Mouse (Mus musculus) hindbrain, embryonic 15.5 days (tissue): Measurements from ENCODE around the gene Nxf1. TPM values are rescaled to one million over a fixed set of nuclear protein-coding genes. Genes with fewer than 3 reads are reported as not detected.

Experiments used
- ATAC-seq: fragments of 200-750 bp; cut with Nextera tagmentation; 2 replicates; pipeline ENCODE4 v1.8.0; 2017; ENCODE audit warnings: low read depth, moderate number of reproducible peaks, moderate TSS enrichment; ENCODE audit not compliant: low FRiP score
- H3K27ac ChIP-seq: fragments of 300-500 bp; sonication (generic); replicated peaks from 2 replicates; pipeline ENCODE4 v1.5.1; 2015; ENCODE audit warnings: mild to moderate bottlenecking, inconsistent platforms
- H3K27me3 ChIP-seq: fragments of 300-500 bp; sonication (generic); 2 replicates; pipeline ENCODE4 v1.6.1; 2015; ENCODE audit warnings: control low read depth, inconsistent platforms
- H3K36me3 ChIP-seq: fragments of 300-500 bp; sonication (generic); 2 replicates; pipeline ENCODE4 v1.6.1; 2015; ENCODE audit warnings: control low read depth, inconsistent platforms
- H3K4me1 ChIP-seq: fragments of 300-500 bp; sonication (generic); replicated peaks from 2 replicates; pipeline ENCODE4 v1.6.1; 2015; ENCODE audit warnings: control low read depth, inconsistent platforms
- H3K4me2 ChIP-seq: fragments of 300-500 bp; sonication (generic); 2 replicates; pipeline ENCODE4 v1.6.1; 2015; ENCODE audit warnings: moderate library complexity, mild to moderate bottlenecking, inconsistent platforms
- H3K4me3 ChIP-seq: fragments of 300-500 bp; sonication (generic); 2 replicates; pipeline ENCODE4 v1.5.1; 2015; ENCODE audit warnings: mild to moderate bottlenecking, inconsistent platforms
- H3K9ac ChIP-seq: fragments of 300-500 bp; sonication (generic); 2 replicates; pipeline ENCODE4 v1.6.1; 2015; ENCODE audit warnings: inconsistent platforms
- H3K9me3 ChIP-seq: fragments of 300-500 bp; sonication (generic); 2 replicates; pipeline ENCODE4 v1.6.1; 2016; ENCODE audit warnings: control low read depth, inconsistent platforms
- WGBS: fragments of 180-500 bp; shearing (Covaris S2); methylation state at CpG from one replicate; pipeline ENCODE4 v1.1.7; 2015; 5-methylcytosine and 5-hydroxymethylcytosine counted together
- polyA plus RNA-seq: library from polyadenylated mRNA; unstranded; fragments of >200 nt; fragmentation: Nextera tagmentation; extraction: Ambion mirVana; gene quantifications from 2 replicates; pipeline ENCODE4 v1.2.1, GENCODE M21; 2015

Nxf1 gene
- polyA plus RNA-seq, 1 experiment from 2014 or later, result 145 TPM

DNA sequence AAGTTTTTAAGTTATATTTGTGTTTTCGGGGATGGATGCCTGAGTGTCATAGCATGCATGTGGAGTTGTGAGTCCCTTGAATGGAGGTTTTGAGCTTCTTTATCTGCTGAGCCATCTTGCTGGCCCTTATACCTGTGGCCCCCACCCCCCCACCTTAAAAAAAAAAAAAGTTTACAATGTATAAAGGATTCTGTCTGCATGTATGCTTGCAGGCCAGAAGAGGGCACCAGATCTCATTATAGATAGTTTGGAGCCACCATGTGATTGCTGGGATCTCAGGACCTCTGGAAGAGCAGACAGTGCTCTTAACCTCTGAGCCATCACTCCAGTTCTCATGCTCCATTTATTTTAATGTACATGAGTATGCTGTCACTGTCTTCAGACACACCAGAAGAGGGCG lies 9.5 kb upstream of the Nxf1 start:
- 82% methylated on average over 2 of the region's 2 CpGs for WGBS
- no peak overlapping the region for H3K9ac ChIP-seq
- H3K4me3 ChIP-seq, result no peak overlapping the region
- no peak overlapping the region for H3K4me2 ChIP-seq
- no peak for ATAC-seq
- H3K36me3 ChIP-seq, result peaks cover 89% of the 10 kb centered on the region
- no peak overlapping the region for H3K27ac ChIP-seq
- peaks cover 11% of the 10 kb centered on the region for H3K4me1 ChIP-seq
- H3K27me3 ChIP-seq, result no peaks in the 10 kb centered on the region
- H3K9me3 ChIP-seq, result no peaks in the 10 kb centered on the region

DNA sequence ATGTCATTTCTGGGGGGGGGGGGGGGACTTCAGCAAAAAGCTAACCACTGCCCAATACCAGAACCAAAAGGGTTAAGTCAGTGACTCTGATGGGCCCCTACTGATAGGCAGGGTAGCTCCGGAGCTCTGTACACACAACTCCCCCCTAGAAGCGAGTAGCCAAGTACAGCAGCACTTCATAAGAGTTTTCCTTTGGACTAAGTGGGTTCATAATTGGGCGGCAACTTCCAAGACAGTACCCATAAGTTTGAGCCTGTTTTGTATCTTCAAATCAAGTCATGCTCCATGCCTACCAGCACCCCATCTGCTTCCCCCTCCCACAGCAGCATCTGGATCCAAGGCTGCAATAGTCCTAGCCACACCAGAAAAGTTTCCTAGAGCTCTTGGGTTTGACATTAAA lies 1.2 kb upstream of the Nxf1 start:
- H3K4me3 ChIP-seq, result peak overlapping the region; percentile 92; the same call in 1 of the 2 replicates
- peaks cover 34% of the 10 kb centered on the region for H3K36me3 ChIP-seq
- peak overlapping the region; percentile 85 for H3K4me2 ChIP-seq
- 79% methylated on average over 3 of the region's 3 CpGs for WGBS
- no peaks in the 10 kb centered on the region for H3K9me3 ChIP-seq
- H3K27ac ChIP-seq, result no peak overlapping the region
- no peaks in the 10 kb centered on the region for H3K27me3 ChIP-seq
- H3K4me1 ChIP-seq, result peaks cover 32% of the 10 kb centered on the region
- no peak for ATAC-seq
- H3K9ac ChIP-seq, result no peak overlapping the region

DNA sequence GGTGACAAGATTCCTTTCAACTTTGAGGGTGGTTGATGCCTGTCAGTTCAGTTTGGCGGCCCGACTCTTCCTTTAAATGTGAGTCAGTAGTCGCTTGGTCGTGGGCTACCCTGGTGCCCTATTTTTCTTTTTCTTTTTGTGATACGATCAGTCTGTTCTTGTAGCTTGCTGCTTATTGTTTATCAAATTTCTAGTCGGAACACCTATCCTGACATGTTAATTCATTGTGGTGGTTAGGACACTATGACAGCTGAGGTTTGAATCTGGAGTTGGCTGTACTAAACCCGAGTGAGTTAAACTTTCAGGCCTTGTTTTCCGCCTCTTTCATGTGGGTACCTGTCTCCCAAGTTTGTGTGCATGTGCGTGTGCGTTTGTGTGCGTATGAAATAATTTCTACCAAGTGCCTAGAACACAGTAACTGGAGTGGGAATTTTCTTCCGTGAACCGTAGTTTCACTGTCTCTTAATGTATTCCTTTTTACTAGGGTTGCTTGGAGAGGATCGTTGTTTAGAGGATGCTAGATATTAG lies 662 bp downstream of the Nxf1 start:
- peak overlapping the region; percentile 90 for H3K27ac ChIP-seq
- H3K4me2 ChIP-seq, result peak overlapping the region; percentile 85
- H3K27me3 ChIP-seq, result no peaks in the 10 kb centered on the region
- H3K9ac ChIP-seq, result peak overlapping the region; percentile 91
- no peak for ATAC-seq
- H3K4me3 ChIP-seq, result peak overlapping the region; percentile 92
- 6% methylated on average over 14 of the region's 14 CpGs for WGBS
- peaks cover 32% of the 10 kb centered on the region for H3K4me1 ChIP-seq
- no peaks in the 10 kb centered on the region for H3K9me3 ChIP-seq
- H3K36me3 ChIP-seq, result peaks cover 20% of the 10 kb centered on the region

DNA sequence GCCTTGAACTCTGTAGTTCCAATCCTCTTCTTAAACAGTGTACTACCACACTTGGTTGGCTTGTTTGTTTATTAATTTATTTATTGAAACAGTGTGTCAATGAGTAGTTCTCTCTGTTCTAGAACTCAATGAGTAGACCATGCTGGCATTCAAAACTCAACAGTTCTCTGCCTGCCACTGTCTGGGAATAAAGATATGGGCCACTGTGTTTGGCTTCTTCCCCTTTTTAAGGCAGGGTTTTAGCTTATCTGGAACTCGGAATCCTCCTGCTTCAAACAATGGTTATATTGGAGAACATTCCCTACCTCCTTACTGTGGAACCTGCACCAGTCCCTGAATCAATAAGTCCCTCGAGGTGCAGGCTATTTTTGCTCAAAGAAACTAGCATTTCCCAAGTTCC lies 2.0 kb downstream of the Nxf1 start:
- no peak for ATAC-seq
- Histone ChIP-seq H3K4me1 (peaks cover 32% of the 10 kb centered on the region), H3K4me3 (no peak overlapping the region), H3K36me3 (peaks cover 24% of the 10 kb centered on the region), H3K9me3 (no peaks in the 10 kb centered on the region), H3K9ac (no peak overlapping the region), H3K27me3 (no peaks in the 10 kb centered on the region), H3K4me2 (0 out of 2 replicates have a peak overlapping the region, but pooled peaks have one; percentile 85), H3K27ac (no peak overlapping the region)
- WGBS, result 94% methylated on average over 2 of the region's 2 CpGs

DNA sequence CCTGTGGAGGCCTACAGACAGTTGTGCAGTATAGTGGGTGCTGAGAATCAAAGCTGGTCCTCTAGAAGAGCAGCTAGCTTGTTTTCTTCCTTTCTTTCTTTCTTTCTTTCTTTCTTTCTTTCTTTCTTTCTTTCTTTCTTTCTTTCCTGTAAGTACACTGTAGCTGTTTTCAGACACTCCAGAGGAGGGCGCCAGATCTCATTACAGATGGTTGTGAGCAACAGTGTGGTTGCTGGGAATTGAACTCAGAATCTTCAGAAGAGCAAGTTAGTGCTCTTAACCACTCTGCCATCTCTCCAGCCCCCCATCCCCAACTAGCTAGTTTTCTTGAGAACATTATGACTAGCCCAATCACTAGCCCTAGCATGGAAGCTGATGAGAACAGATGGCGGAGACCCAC lies 3.9 kb downstream of the Nxf1 start:
- no peaks in the 10 kb centered on the region for H3K27me3 ChIP-seq
- no peak overlapping the region for H3K4me2 ChIP-seq
- H3K4me1 ChIP-seq, result peaks cover 25% of the 10 kb centered on the region
- no peak overlapping the region for H3K9ac ChIP-seq
- peaks cover 34% of the 10 kb centered on the region for H3K36me3 ChIP-seq
- H3K9me3 ChIP-seq, result no peaks in the 10 kb centered on the region
- no peak for ATAC-seq
- no peak overlapping the region for H3K4me3 ChIP-seq
- 85% methylated on average over 2 of the region's 2 CpGs for WGBS
- no peak overlapping the region for H3K27ac ChIP-seq

DNA sequence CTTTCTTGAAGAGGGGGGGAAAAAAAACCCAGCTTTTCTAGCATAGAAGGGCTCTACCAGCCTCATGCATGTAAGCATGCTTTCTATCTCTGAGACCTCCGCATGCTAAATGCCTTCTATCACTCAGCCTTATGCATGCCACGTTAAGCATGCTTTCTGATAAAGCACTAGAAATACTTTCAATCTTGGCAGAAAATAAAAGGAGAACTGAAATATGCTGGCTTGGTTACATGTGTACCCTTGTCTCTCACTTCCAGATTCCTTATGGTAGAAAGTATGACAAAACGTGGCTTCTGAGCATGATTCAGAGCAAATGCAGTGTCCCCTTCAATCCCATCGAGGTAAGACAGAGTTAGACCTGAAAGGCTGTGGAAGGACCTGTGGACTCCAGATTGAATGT lies 6.4 kb downstream of the Nxf1 start:
- WGBS, result 93% methylated on average over 4 of the region's 4 CpGs
- H3K27me3 ChIP-seq, result no peaks in the 10 kb centered on the region
- no peak overlapping the region for H3K4me2 ChIP-seq
- H3K36me3 ChIP-seq, result peaks cover 59% of the 10 kb centered on the region
- H3K4me3 ChIP-seq, result no peak overlapping the region
- H3K4me1 ChIP-seq, result peaks cover 9% of the 10 kb centered on the region
- no peak for ATAC-seq
- H3K9me3 ChIP-seq, result no peaks in the 10 kb centered on the region
- H3K27ac ChIP-seq, result no peak overlapping the region
- no peak overlapping the region for H3K9ac ChIP-seq

DNA sequence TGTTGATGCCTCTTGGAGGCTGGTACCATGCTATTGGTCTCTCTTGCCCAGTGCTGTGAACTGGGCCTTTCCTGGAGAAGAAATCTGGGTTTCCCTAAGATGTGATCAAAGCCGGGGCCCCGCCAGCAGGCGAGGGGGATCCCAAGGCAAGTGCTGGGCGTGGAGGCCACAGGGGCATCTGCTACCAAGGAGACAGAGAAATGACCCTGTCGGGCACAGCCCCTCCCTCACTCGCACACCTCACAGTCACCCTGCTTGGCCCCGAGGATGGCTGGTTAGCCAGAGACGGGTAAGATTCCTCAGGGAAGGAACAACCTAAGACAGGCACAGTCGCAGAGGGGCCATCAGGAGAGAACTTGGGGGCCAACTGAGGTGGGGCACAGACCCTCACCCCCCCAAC lies 8.7 kb downstream of the Nxf1 start:
- H3K27ac ChIP-seq, result no peak overlapping the region
- no peak overlapping the region for H3K9ac ChIP-seq
- no peak for ATAC-seq
- 97% methylated on average over 9 of the region's 9 CpGs for WGBS
- H3K36me3 ChIP-seq, result peaks cover 82% of the 10 kb centered on the region
- no peak overlapping the region for H3K4me3 ChIP-seq
- no peaks in the 10 kb centered on the region for H3K27me3 ChIP-seq
- no peaks in the 10 kb centered on the region for H3K9me3 ChIP-seq
- peaks cover 5% of the 10 kb centered on the region for H3K4me1 ChIP-seq
- no peak overlapping the region for H3K4me2 ChIP-seq

DNA sequence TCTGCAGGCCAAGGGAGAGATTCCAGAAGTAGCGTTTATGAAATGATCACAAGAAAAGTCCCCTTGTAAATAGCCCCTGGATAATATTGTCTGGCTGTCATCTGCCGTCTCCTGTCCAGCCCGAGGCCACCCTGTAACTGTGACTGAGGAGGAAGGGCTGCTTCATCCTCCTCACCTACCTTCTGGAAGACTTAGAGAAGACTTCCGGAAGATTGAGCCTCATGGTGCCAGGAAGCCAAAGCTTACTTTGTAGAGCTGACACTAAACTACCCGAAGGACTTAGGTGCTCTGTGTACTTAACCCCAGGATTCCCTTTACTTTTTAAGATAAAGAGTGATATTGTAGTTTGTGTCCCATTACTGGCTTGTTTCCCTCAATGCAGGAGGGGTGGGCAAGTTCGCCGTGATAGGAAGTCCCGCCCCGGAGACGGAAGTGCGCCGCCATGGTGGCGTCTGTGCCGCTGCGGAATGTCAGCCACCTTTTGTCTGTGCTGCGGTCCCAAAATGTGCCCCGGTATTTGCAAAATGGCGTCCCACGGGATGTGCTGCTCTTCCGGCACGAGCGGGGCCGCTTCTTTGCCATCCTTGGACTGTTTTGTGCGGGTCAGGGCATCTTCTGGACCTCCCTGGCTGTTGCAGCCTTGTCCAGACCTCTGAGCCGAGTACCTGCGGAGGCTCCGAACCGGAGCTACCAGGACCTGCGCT lies 13.8 kb downstream of the Nxf1 start, which contains the start of gene Tmem223:
TSS of gene Tmem223 (plus strand) at position 430 of the 704 bp plus-strand sequence.
- 24% methylated on average over 29 of the region's 29 CpGs for WGBS
- H3K4me2 ChIP-seq, result peak within 1 kb of the TSS; percentile 62
- H3K4me1 ChIP-seq, result peaks cover 38% of the 10 kb centered on the region
- peaks cover 57% of the 10 kb centered on the region for H3K36me3 ChIP-seq
- peak within 1 kb of the TSS; percentile 94 for H3K9ac ChIP-seq
- H3K27me3 ChIP-seq, result no peaks in the 10 kb centered on the region
- peak; percentile 60; the same call in 1 of the 2 replicates for ATAC-seq
- peak within 1 kb of the TSS; percentile 92 for H3K27ac ChIP-seq
- H3K4me3 ChIP-seq, result peak within 1 kb of the TSS; percentile 85
- no peaks in the 10 kb centered on the region for H3K9me3 ChIP-seq

DNA sequence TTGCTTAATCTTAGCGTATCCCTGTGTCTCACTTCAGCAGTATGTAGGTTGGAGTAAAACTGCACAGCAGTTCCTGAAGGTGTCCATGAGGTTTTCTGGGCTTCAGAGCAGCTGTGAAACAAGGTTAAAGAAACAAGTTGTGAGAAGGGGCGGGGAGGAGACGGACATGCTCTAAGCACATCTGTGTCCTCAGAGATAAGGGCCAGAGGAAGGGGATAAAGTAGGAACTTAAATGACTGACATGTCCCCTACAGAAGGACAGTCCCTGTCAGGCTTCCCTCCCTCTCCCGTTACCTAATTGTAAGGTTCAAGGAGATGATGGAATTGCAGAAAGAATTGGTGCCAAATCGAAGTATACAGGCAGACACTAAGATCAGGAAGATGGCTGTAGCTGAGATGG lies 16.1 kb downstream of the Nxf1 start:
- peak overlapping the region; percentile 84; the same call in 1 of the 2 replicates for H3K9ac ChIP-seq
- WGBS, result 94% methylated on average over 5 of the region's 5 CpGs
- H3K4me2 ChIP-seq, result peak overlapping the region; percentile 95
- no peak for ATAC-seq
- H3K9me3 ChIP-seq, result no peaks in the 10 kb centered on the region
- no peaks in the 10 kb centered on the region for H3K27me3 ChIP-seq
- H3K36me3 ChIP-seq, result peaks cover 36% of the 10 kb centered on the region
- H3K27ac ChIP-seq, result no peak overlapping the region
- peak overlapping the region; percentile 68 for H3K4me3 ChIP-seq
- H3K4me1 ChIP-seq, result peaks cover 42% of the 10 kb centered on the region

DNA sequence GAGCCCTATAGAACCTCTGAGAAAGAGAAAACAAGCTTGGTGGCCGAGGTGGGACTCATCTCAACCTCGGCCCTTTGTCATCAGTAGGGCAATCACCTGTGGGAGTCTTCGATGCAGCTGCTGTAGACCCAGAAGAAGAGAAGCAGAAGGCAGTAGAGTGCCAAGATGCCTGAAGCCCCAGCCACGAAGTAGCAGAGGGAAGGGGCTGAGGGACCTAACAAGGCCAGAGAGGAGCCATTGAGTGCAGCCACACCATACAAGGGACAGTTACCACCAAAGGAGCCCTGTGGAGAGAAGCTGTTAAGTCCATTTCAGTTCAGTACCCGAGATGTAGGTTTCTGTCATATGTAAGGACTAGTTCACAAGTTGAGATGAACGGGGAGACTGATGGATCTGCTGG lies 16.5 kb downstream of the Nxf1 start:
- Histone ChIP-seq H3K27ac (peak overlapping the region; percentile 99; the same call in 1 of the 2 replicates), H3K9me3 (no peaks in the 10 kb centered on the region), H3K4me3 (peak overlapping the region; percentile 68), H3K4me1 (peaks cover 42% of the 10 kb centered on the region), H3K27me3 (no peaks in the 10 kb centered on the region), H3K36me3 (peaks cover 36% of the 10 kb centered on the region), H3K9ac (peak overlapping the region; percentile 84; the same call in 1 of the 2 replicates), H3K4me2 (peak overlapping the region; percentile 95)
- no peak for ATAC-seq
- 60% methylated on average over 6 of the region's 6 CpGs for WGBS

DNA sequence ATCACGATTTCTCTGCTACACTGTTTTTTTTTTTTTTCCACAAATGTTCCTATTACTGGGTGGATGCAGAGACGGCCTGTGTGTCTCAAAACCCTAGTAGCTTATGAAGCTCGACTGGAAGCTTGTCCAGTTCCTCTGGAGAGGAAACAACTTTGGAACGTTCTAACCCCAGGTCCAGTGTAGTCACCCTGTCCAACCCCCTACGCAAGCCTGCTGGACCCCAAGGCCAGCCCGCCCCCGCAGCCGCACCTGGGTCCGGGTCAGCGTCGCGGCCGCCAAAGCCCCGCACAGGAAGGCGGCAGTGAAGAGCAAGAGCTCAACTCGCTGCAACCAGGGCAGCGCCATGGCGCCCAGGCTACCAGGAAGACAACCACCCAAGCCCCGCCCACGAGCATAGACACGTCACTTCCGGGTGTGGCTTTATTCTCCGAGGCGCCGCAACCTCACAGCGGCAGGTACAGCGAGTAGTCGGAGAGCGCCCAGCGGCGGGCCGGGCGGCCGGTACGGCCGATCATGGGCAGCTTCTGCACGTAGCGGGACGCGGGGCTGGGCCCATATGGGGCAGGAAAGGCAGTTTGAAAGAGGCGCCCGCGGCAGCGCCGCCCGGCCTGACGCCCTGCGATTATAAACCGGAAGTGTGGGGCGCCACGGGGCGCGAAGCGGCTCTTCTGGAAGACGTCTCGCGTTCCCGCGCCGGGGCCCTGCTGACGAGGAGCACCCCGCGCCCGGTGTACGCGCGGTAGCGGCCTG lies 17.4 kb downstream of the Nxf1 start, which contains the start of gene Tmem179b:
TSS of gene Tmem179b (minus strand) at position 382 of the 750 bp plus-strand sequence.
- Histone ChIP-seq H3K4me3 (peak within 1 kb of the TSS; percentile 68), H3K36me3 (peaks cover 28% of the 10 kb centered on the region), H3K9ac (peak within 1 kb of the TSS; percentile 84), H3K4me1 (peaks cover 42% of the 10 kb centered on the region), H3K4me2 (peak within 1 kb of the TSS; percentile 95), H3K27ac (peak within 1 kb of the TSS; percentile 99), H3K27me3 (no peaks in the 10 kb centered on the region), H3K9me3 (no peaks in the 10 kb centered on the region)
- WGBS, result under 1% methylated on average over 64 of the region's 68 CpGs
- peak; percentile 95 for ATAC-seq

DNA sequence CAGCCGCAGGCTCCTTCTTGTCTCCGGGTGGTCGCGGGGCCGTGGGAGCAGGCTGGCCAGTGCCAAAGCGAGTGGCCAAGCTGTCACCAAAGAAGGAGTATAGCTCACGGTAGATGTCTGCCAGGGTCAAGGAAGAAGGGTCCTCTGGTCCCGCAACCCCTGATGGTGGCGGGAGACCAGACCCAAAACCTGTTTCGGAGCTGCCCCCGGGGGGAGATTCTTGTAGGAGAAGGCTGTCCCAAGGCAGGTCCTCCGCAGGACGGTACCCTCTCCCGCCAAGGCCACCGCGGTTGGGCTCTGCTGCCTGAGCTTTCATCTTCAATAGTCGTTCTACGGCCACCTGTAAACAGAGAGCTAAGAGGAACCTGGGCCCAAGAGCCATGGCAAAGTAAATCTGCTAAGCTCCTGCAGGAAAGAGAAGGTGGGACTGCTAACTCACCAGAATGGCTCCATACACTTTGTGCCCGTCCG lies 18.1 kb downstream of the Nxf1 start:
- peak overlapping the region; percentile 95 for H3K4me2 ChIP-seq
- peak overlapping the region; percentile 84 for H3K9ac ChIP-seq
- peak overlapping the region; percentile 68 for H3K4me3 ChIP-seq
- peak; percentile 12; the same call in 1 of the 2 replicates for ATAC-seq
- no peaks in the 10 kb centered on the region for H3K9me3 ChIP-seq
- H3K27me3 ChIP-seq, result no peaks in the 10 kb centered on the region
- peaks cover 42% of the 10 kb centered on the region for H3K4me1 ChIP-seq
- H3K27ac ChIP-seq, result peak overlapping the region; percentile 99
- WGBS, result 5% methylated on average over 20 of the region's 20 CpGs
- peaks cover 25% of the 10 kb centered on the region for H3K36me3 ChIP-seq
